In the genomic region with DNA sequence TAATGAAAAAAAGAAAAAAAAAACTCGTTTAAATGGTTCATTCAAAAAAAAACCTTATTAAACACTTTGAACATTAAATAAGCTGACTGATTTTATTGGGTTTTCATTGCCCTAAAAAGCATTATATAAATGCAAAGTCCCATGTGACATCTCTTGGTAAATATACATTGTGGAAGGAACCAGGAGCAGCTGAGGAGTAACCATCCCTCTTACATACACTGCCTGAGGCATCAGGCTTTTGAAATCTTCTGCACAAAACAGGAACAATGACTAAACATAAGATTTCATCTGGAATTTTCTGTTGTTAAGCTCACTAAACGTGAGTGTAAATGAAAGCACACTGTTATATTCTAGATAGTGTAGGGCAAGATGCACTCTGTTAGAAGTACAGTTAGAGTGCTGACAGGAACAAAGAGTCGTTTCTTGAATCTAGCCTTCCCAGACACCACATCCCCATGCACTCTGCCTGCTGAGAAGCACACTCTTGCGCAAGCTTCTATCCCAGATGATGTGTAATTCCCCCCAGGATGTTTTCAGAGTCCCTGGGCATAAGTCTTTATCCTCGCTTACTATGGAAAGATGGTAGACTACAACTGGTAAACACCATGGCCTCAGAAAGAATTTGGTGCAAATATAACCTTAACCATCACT, we compare ENCODE assay signal across 20 mouse cellular contexts.
DNase-seq lines count a peak whose midpoint lies in the region; ATAC-seq and TF ChIP-seq lines count a peak whose summit lies in the region.
"Had no signal": no experiment of that assay in that cellular context is flagged by ENCODE, and none has a peak within 500 bp of the region (broad histone marks: within the 10 kb centered on the region; RNA-seq: fewer than 3 reads in every experiment).

No protein-coding gene starts in this region.

- no peak overlapping the region for H3K4me2 ChIP-seq in hindbrain, embryonic 16.5 days (ENCODE audit: low read length)
- H3K4me2 ChIP-seq in forebrain, embryonic 12.5 days = no peak overlapping the region
- no peak overlapping the region for H3K4me2 ChIP-seq in myocyte (ENCODE audit: low read depth)
- H3K4me2 ChIP-seq: heart, embryonic 13.5 days; hindbrain, embryonic 12.5 days had no signal

- no peaks in the 10 kb centered on the region for H3K79me3 ChIP-seq in C2C12 (ENCODE audit: low read depth)

- H3K9me3 ChIP-seq in hindbrain, embryonic 10.5 days = no peaks in the 10 kb centered on the region
- H3K9me3 ChIP-seq in hindbrain, embryonic 16.5 days (ENCODE audit: control insufficient read depth, low read length) = no peaks in the 10 kb centered on the region
- no peaks in the 10 kb centered on the region for H3K9me3 ChIP-seq in forebrain, embryonic 12.5 days
- H3K9me3 ChIP-seq: embryonic facial prominence, embryonic 10.5 days; G1E; heart, embryonic 13.5 days; hindbrain, embryonic 12.5 days had no signal

- TF ChIP-seq CTCF in C2C12 (IDR thresholded peaks at IDR 0.05; ENCODE audit: control insufficient read depth, insufficient read depth, insufficient read length) = no peak

- DNase-seq in hindbrain, embryonic 10.5 days (ENCODE audit: low spot score) = no peak
- no peak for DNase-seq in heart, adult 9 months (ENCODE audit: low spot score in 2 of 2)
- DNase-seq in thymus, postnatal 36 days = no peak
- DNase-seq: adrenal gland, postnatal 10 days; cerebellum, adult 18-20 months; cerebellum, adult 9-11 months; gastrocnemius, adult 2 months; gastrocnemius, postnatal 25 days; heart, postnatal 36 days; kidney, adult 11 months had no signal

- H3K4me1 ChIP-seq in hindbrain, embryonic 10.5 days (replicated peaks) = peaks cover 18% of the 10 kb centered on the region
- no peaks in the 10 kb centered on the region for H3K4me1 ChIP-seq in hindbrain, embryonic 16.5 days (ENCODE audit: control insufficient read depth, insufficient read depth, low read depth, low read length)
- peaks cover 25% of the 10 kb centered on the region for H3K4me1 ChIP-seq in forebrain, embryonic 12.5 days
- H3K4me1 ChIP-seq: heart, embryonic 13.5 days; hindbrain, embryonic 12.5 days had no signal

- H3K79me2 ChIP-seq in C2C12 (ENCODE audit: control insufficient read depth, insufficient read depth) (no peaks in the 10 kb centered on the region), myocyte (ENCODE audit: control insufficient read depth, insufficient read depth) (no peaks in the 10 kb centered on the region)

- 69% methylated on average over 5 of the region's 5 CpGs for WGBS in hindbrain, embryonic 10.5 days
- WGBS in hindbrain, embryonic 16.5 days = 52% methylated on average over 5 of the region's 5 CpGs
- 40% methylated on average over 5 of the region's 5 CpGs for WGBS in forebrain, embryonic 12.5 days

- no peak for ATAC-seq in hindbrain, embryonic 16.5 days
- ATAC-seq in forebrain, embryonic 12.5 days (ENCODE audit: low FRiP score) = peak; percentile 62; the same call in 1 of the 2 replicates
- ATAC-seq: CD4-positive, CD25-positive, alpha-beta regulatory T cell, adult 4 months; hindbrain, postnatal 0 days had no signal

- no peak for TF ChIP-seq POLR2A in myocyte (IDR thresholded peaks at IDR 0.05; ENCODE audit: insufficient read length, low read depth)

- H3K27ac ChIP-seq in hindbrain, embryonic 10.5 days = 0 out of 2 replicates have a peak overlapping the region, but pooled peaks have one; percentile 5
- H3K27ac ChIP-seq in hindbrain, embryonic 16.5 days (ENCODE audit: low read depth, low read length) = no peak overlapping the region
- H3K27ac ChIP-seq in forebrain, embryonic 12.5 days = peak overlapping the region; percentile 78
- H3K27ac ChIP-seq: embryonic facial prominence, embryonic 10.5 days; gastrocnemius, adult 2 months; heart, embryonic 13.5 days; hindbrain, embryonic 12.5 days; hindbrain, postnatal 0 days had no signal

- H3ac ChIP-seq in C2C12 (ENCODE audit: control insufficient read depth, insufficient read length, low read depth) (no peak overlapping the region), myocyte (ENCODE audit: control insufficient read depth, insufficient read length) (no peak overlapping the region)

- H3K4me3 ChIP-seq in hindbrain, embryonic 10.5 days = no peak overlapping the region
- no peak overlapping the region for H3K4me3 ChIP-seq in hindbrain, embryonic 16.5 days (ENCODE audit: low read length)
- no peak overlapping the region for H3K4me3 ChIP-seq in C2C12 (ENCODE audit: insufficient read depth, poor library complexity, severe bottlenecking)
- no peak overlapping the region for H3K4me3 ChIP-seq in forebrain, embryonic 12.5 days (replicated peaks)
- no peak overlapping the region for H3K4me3 ChIP-seq in myocyte
- H3K4me3 ChIP-seq: embryonic facial prominence, embryonic 10.5 days; gastrocnemius, adult 2 months; heart, embryonic 13.5 days; hindbrain, embryonic 12.5 days had no signal

- no peak overlapping the region for H3K9ac ChIP-seq in hindbrain, embryonic 16.5 days (ENCODE audit: low read depth, low read length)
- H3K9ac ChIP-seq in forebrain, embryonic 12.5 days = no peak overlapping the region
- H3K9ac ChIP-seq: heart, embryonic 13.5 days; hindbrain, embryonic 12.5 days had no signal

- H3K36me3 ChIP-seq in hindbrain, embryonic 10.5 days = no peaks in the 10 kb centered on the region
- H3K36me3 ChIP-seq in hindbrain, embryonic 16.5 days (ENCODE audit: control insufficient read depth, insufficient read depth, low read length) = no peaks in the 10 kb centered on the region
- H3K36me3 ChIP-seq in C2C12 (ENCODE audit: control insufficient read depth, insufficient read depth) (no peaks in the 10 kb centered on the region), myocyte (ENCODE audit: control insufficient read depth, insufficient read depth) (no peaks in the 10 kb centered on the region)
- H3K36me3 ChIP-seq in forebrain, embryonic 12.5 days (replicated peaks) = no peaks in the 10 kb centered on the region
- H3K36me3 ChIP-seq: embryonic facial prominence, embryonic 10.5 days; G1E; heart, embryonic 13.5 days; hindbrain, embryonic 12.5 days had no signal

- H3K27me3 ChIP-seq in hindbrain, embryonic 10.5 days (ENCODE audit: insufficient read depth, poor library complexity, severe bottlenecking) = no peaks in the 10 kb centered on the region
- H3K27me3 ChIP-seq in hindbrain, embryonic 16.5 days (replicated peaks; ENCODE audit: control insufficient read depth, insufficient read depth, low read length) = no peaks in the 10 kb centered on the region
- H3K27me3 ChIP-seq in C2C12 (ENCODE audit: control insufficient read depth, insufficient read depth, insufficient read length) (no peaks in the 10 kb centered on the region), myocyte (ENCODE audit: control insufficient read depth, insufficient read depth, insufficient read length) (no peaks in the 10 kb centered on the region)
- H3K27me3 ChIP-seq in forebrain, embryonic 12.5 days = no peaks in the 10 kb centered on the region
- H3K27me3 ChIP-seq: heart, embryonic 13.5 days; hindbrain, embryonic 12.5 days had no signal

TF ChIP-seq in C2C12, 6 proteins besides CTCF, POLR2A, EP300 and RAD21:
- no peak for TF ChIP-seq MYOD1 (IDR thresholded peaks at IDR 0.05; ENCODE audit: control insufficient read depth, insufficient read length, low read depth)
- no peak for TF ChIP-seq MAX (IDR thresholded peaks at IDR 0.05)
- no peak for TF ChIP-seq MYOG (IDR thresholded peaks at IDR 0.05; ENCODE audit: control insufficient read depth, extremely low read depth, insufficient read length)
- no peak for TF ChIP-seq USF1 (IDR thresholded peaks at IDR 0.05; ENCODE audit: low read depth)
- TF ChIP-seq CEBPB (IDR thresholded peaks at IDR 0.05; ENCODE audit: low read depth) = peak; percentile 60

TF ChIP-seq in myocyte, 11 proteins besides CTCF, POLR2A, EP300 and RAD21:
- TF ChIP-seq MYOG (IDR thresholded peaks at IDR 0.05; ENCODE audit: control insufficient read depth in 1 of 3, insufficient read depth in 1 of 3, insufficient read length in 2 of 3, low read depth in 2 of 3) (no peak), TCF3 (IDR thresholded peaks at IDR 0.05; ENCODE audit: insufficient read length, low read depth) (no peak), MYOD1 (IDR thresholded peaks at IDR 0.05; ENCODE audit: control insufficient read depth in 1 of 3, insufficient read length in 2 of 3, low read depth in 2 of 3) (no peak), CEBPB (IDR thresholded peaks at IDR 0.05; ENCODE audit: insufficient read depth, poor library complexity, severe bottlenecking) (peak; percentile 58; the same call in 1 of the 2 replicates)
